Mouse (Mus musculus) hindbrain, embryonic 16.5 days (tissue): Measurements from ENCODE around the gene Nt5m. TPM values are rescaled to one million over a fixed set of nuclear protein-coding genes. Genes with fewer than 3 reads are reported as not detected.

Experiments used
- ATAC-seq: fragments of 200-750 bp; cut with Nextera tagmentation; 2 replicates; pipeline ENCODE4 v1.8.0; 2017; ENCODE audit warnings: moderate TSS enrichment, moderate library complexity
- H3K27ac ChIP-seq: fragments of 300-500 bp; sonication (generic); 2 replicates; pipeline ENCODE4 v1.5.1; 2014; ENCODE audit warnings: low read depth, mild to moderate bottlenecking, control low read depth, low read length, moderate library complexity
- H3K27me3 ChIP-seq: fragments of 300-500 bp; sonication (generic); replicated peaks from 2 replicates; pipeline ENCODE4 v1.6.1; 2014; ENCODE audit warnings: low read length; ENCODE audit not compliant: control insufficient read depth, insufficient read depth
- H3K36me3 ChIP-seq: fragments of 300-500 bp; sonication (generic); 2 replicates; pipeline ENCODE4 v1.6.1; 2014; ENCODE audit warnings: mild to moderate bottlenecking, low read length, moderate library complexity, mixed read lengths; ENCODE audit not compliant: control insufficient read depth, insufficient read depth
- H3K4me1 ChIP-seq: fragments of 300-500 bp; sonication (generic); 2 replicates; pipeline ENCODE4 v1.6.1; 2014; ENCODE audit warnings: low read depth, low read length; ENCODE audit not compliant: control insufficient read depth, insufficient read depth
- H3K4me2 ChIP-seq: fragments of 300-500 bp; sonication (generic); 2 replicates; pipeline ENCODE4 v1.6.1; 2014; ENCODE audit warnings: mild to moderate bottlenecking, low read length, control low read depth, moderate library complexity
- H3K4me3 ChIP-seq: fragments of 300-500 bp; sonication (generic); 2 replicates; pipeline ENCODE4 v1.5.1; 2014; ENCODE audit warnings: mild to moderate bottlenecking, low read length, control low read depth, moderate library complexity
- H3K9ac ChIP-seq: fragments of 300-500 bp; sonication (generic); 2 replicates; pipeline ENCODE4 v1.6.1; 2014; ENCODE audit warnings: low read depth, mild to moderate bottlenecking, control low read depth, low read length, moderate library complexity
- H3K9me3 ChIP-seq: fragments of 300-500 bp; sonication (generic); 2 replicates; pipeline ENCODE4 v1.6.1; 2014; ENCODE audit warnings: mild to moderate bottlenecking, low read length, moderate library complexity; ENCODE audit not compliant: control insufficient read depth
- WGBS: fragments of 180-500 bp; shearing (Covaris S2); extraction: QIAGEN DNeasy Blood & Tissue Kit; methylation state at CpG from one replicate; pipeline ENCODE4 v1.1.7; 2014; 5-methylcytosine and 5-hydroxymethylcytosine counted together
- polyA plus RNA-seq: library from polyadenylated mRNA; unstranded; fragments of >200 nt; fragmentation: Nextera tagmentation; extraction: Ambion mirVana; gene quantifications from 2 replicates; pipeline ENCODE4 v1.2.1, GENCODE M21; 2015

Nt5m gene
- polyA plus RNA-seq, 1 experiment from 2014 or later: 85.4 TPM

DNA sequence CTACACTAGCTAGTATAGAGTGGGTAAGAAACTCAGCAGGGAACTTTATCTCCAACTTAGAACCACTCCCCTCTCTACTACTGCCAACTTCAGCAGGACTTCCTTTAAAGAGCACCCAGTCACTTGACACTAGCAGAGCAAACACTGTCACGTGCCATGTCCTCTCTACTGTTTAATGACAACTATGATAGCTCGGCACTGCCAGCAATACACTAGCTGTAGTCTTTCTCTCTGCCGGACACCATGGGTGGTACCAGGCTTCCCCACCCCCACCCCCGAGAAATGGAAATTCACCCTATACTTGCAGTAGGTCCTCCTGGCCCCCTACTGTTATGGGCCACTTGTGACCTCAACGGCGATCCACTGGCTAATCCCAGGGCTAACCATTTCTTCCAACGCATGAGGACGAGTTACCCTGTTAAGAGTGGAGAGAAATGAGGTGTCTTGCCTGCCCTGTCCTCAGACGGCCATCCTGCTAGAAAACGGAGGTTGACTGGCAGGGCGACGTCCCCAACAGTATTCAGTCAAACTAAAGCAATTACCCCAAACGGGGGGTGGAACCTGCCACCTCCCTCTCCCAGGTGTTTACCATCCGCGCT lies 30.1 kb upstream of the Nt5m start:
- ATAC-seq: peak; percentile 28
- Histone ChIP-seq H3K27ac (peak overlapping the region; percentile 98), H3K4me3 (peak overlapping the region; percentile 79), H3K27me3 (no peaks in the 10 kb centered on the region), H3K4me2 (peak overlapping the region; percentile 82), H3K9me3 (no peaks in the 10 kb centered on the region), H3K4me1 (peaks cover 10% of the 10 kb centered on the region), H3K36me3 (peaks cover 16% of the 10 kb centered on the region), H3K9ac (peak overlapping the region; percentile 90)
- WGBS: under 1% methylated on average over 15 of the region's 15 CpGs

DNA sequence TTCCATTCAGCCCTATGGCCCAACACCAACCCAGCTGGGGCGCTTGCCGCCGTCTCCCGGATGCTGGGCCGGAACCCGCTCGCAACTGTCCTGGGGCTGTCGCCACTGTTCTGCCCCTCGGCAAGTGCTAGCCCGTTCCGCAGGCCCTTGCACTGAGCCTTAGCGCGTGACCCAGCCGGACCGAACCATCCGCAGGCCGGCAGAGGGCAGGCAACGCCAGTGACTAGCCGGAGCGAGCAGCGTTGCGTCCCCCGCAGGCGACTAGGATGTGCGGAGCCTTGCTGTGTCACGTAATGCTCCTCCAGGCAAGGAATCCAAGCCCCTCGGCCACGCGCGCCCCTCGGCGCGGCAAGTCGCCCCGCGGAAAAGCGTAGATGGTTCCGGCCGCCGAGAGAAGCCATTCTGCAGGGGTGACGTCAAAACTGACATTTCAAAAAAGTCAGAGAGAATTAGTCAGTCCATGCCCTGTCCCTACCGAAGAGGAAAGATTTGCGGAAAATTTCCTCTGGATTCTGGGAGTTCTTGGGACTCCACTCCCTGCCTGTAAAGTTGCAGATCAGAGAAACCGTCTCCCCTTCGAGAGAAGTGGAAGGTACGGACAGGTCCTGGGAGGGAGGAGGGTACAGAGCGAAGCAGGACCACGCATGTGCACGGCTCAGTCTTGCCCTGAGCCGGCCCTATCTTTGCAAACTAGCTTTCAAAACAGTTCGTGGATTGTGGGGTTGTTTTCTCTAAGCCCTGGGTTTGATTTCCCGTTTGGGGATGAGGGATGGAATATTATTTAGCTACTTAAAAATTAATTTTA lies 29.4 kb upstream of the Nt5m start, which contains the start of gene Flcn:
Gene Flcn, minus strand, starts transcription at position 347 of the 805 bp plus-strand sequence.
- no peaks in the 10 kb centered on the region for H3K27me3 ChIP-seq
- H3K4me1 ChIP-seq: peaks cover 10% of the 10 kb centered on the region
- under 1% methylated on average over 52 of the region's 52 CpGs for WGBS
- no peaks in the 10 kb centered on the region for H3K9me3 ChIP-seq
- peak within 1 kb of the TSS; percentile 82 for H3K4me2 ChIP-seq
- H3K36me3 ChIP-seq: peaks cover 9% of the 10 kb centered on the region
- H3K9ac ChIP-seq: peak within 1 kb of the TSS; percentile 90
- peak within 1 kb of the TSS; percentile 98 for H3K27ac ChIP-seq
- peak within 1 kb of the TSS; percentile 79 for H3K4me3 ChIP-seq
- ATAC-seq: peak; percentile 96

DNA sequence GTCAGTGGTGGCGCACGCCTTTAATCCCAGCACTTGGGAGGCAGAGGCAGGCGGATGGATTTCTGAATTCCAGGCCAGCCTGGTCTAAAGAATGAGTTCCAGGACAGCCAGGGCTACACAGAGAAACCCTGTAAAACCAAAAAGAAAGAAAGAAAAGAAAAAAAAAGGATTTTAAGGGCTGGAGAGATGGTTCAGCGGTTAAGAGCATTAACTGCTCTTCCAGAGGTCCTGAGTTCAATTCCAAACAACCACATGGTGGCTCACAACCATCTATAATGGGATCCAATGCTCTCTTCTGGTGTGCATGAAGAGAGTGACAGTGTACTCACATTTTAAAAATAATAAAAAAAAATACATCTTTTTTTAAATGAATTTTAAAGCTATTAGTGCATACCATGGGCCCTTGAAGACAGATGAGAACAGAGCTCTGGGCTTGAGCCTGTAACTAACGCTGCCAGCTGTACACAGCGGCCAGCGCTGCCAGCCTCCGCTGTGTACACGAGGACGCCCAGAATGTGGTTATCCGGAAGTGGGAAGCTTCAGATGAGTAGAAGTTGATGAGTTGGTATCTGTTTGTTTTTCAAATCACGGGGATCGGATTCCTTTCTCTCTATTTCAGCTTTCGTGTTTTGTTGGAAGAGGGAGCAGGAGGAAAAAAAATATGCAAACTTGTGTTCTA lies 28.6 kb upstream of the Nt5m start:
- 69% methylated on average over 14 of the region's 14 CpGs for WGBS
- ATAC-seq: peak; percentile 14; the same call in 1 of the 2 replicates
- Histone ChIP-seq H3K4me2 (peak overlapping the region; percentile 82), H3K9ac (peak overlapping the region; percentile 90), H3K4me3 (peak overlapping the region; percentile 79), H3K27me3 (no peaks in the 10 kb centered on the region), H3K27ac (peak overlapping the region; percentile 98), H3K9me3 (no peaks in the 10 kb centered on the region), H3K36me3 (peaks cover 9% of the 10 kb centered on the region), H3K4me1 (peaks cover 10% of the 10 kb centered on the region)

DNA sequence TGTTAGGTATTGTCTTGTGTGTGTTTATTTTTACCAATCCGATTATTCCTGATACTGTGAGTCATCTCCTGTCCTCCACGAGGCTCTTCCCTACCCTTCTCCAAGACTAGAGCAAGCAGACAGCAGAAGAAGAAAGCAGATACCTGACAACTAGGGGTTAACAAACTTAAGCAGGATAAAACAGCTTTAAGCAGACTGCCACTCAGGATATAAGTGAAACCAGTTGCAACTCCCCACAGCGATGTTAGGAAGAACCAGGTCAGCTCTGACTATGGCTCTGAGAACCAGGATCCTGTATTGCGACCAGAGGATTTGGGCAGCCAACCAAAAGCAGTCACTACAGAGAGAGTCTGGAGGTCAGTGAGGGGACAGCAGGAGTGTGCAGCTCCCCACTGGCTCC lies 28.0 kb upstream of the Nt5m start:
- H3K27me3 ChIP-seq: no peaks in the 10 kb centered on the region
- H3K27ac ChIP-seq: no peak overlapping the region
- 85% methylated on average over 4 of the region's 4 CpGs for WGBS
- peaks cover 11% of the 10 kb centered on the region for H3K36me3 ChIP-seq
- H3K4me1 ChIP-seq: peaks cover 10% of the 10 kb centered on the region
- H3K9me3 ChIP-seq: no peaks in the 10 kb centered on the region
- no peak overlapping the region for H3K4me3 ChIP-seq
- no peak overlapping the region for H3K9ac ChIP-seq
- H3K4me2 ChIP-seq: no peak overlapping the region
- no peak for ATAC-seq

DNA sequence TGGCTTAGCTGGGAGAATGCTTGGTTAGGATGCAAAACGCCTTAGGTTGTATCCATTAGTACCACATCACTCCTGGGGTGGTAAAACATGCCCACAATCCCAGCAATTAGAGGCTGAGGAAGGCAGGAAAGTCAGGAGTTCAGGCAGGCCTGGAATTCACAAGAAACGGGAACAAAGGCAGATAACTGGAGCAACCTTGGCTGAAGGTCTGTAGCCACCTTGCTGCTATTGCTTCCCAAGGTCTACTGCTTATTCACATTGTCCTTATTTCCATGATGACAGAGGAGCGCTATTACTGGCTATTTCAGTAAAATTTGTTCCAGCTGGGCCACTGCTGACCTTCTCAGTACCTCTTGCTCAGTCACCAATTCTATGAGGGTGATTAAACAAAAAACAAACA lies 26.0 kb upstream of the Nt5m start:
- Histone ChIP-seq H3K4me2 (no peak overlapping the region), H3K4me3 (no peak overlapping the region), H3K36me3 (peaks cover 21% of the 10 kb centered on the region; the same call in 1 of the 2 replicates), H3K27me3 (no peaks in the 10 kb centered on the region), H3K9me3 (no peaks in the 10 kb centered on the region), H3K4me1 (peaks cover 9% of the 10 kb centered on the region), H3K27ac (no peak overlapping the region), H3K9ac (no peak overlapping the region)
- ATAC-seq: no peak
- WGBS: 79% methylated on average over 3 of the region's 3 CpGs

DNA sequence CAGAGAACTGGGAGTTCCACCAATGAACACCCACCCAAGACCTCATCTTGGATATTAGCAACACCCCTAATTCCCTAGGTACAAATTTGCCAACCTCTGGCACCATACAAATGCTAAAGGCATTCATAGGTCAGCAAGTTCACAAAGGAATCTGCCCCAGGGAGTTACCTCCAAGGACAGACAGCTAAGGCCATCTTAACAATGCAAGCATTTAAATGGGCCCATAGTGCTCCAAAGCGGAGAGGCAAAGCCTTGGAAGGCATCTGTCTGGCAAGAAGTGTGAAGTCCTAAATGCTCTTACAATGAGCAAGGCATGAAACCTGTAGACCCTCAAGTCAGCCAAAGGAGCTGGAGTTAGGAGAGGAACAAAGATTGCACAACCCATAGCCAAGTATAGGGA lies 24.9 kb upstream of the Nt5m start:
- ATAC-seq: no peak
- H3K4me1 ChIP-seq: no peaks in the 10 kb centered on the region
- no peak overlapping the region for H3K4me2 ChIP-seq
- no peaks in the 10 kb centered on the region for H3K27me3 ChIP-seq
- H3K27ac ChIP-seq: no peak overlapping the region
- peaks cover 32% of the 10 kb centered on the region for H3K36me3 ChIP-seq
- H3K4me3 ChIP-seq: no peak overlapping the region
- H3K9ac ChIP-seq: no peak overlapping the region
- no peaks in the 10 kb centered on the region for H3K9me3 ChIP-seq
- WGBS: 80% methylated on average over 1 of the region's 1 CpGs

DNA sequence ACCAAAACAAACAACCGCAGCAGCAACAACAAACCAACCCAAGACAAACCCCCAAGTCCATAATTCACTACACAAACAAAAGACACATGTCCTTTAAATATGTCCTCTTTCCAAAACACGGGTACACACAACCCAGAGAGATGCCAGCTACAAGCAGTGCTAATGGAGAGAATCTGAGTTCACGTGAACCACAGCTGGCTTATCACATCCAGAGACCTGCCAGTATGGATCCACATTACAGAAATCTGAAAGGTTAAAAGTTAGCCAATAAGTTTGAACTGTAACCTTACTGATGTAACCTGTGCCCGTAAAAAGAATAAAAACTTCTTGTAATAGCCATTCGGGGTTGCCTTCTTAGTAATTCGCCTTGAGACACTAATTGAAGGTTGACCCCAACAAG lies 24.3 kb upstream of the Nt5m start:
- ATAC-seq: no peak
- peaks cover 37% of the 10 kb centered on the region for H3K36me3 ChIP-seq
- H3K27ac ChIP-seq: no peak overlapping the region
- no peaks in the 10 kb centered on the region for H3K27me3 ChIP-seq
- no peaks in the 10 kb centered on the region for H3K9me3 ChIP-seq
- no peak overlapping the region for H3K9ac ChIP-seq
- no peak overlapping the region for H3K4me3 ChIP-seq
- 88% methylated on average over 6 of the region's 6 CpGs for WGBS
- no peak overlapping the region for H3K4me2 ChIP-seq
- H3K4me1 ChIP-seq: no peaks in the 10 kb centered on the region

DNA sequence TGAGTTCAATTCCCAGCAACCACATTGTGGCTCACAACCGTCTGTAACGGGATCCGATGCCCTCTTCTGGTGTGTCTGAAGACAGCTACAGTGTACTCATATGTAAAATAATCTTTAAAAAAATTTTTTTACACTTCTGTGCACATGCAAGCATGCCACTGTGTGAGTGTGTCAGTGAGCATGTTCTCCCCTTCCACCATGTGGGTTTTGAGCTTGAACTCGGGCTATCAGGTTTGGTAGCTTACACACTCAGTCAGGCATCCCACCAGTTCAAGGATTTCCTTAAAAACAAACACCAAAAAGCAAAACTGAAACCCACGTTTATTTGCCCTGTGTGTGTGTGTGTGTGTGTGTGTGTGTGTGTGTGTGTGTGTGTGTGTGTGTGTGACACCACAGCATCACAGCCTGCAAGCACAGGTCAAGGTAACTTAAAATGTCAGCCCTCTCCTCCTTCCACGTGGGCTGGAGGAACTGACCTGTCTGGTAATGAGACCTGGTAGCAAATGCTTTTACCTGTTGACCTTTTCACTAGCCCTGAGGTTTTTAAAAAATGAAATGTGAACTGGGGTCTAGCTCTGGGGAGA lies 23.7 kb upstream of the Nt5m start:
- ATAC-seq: no peak
- H3K4me3 ChIP-seq: no peak overlapping the region
- WGBS: 88% methylated on average over 6 of the region's 6 CpGs
- H3K4me2 ChIP-seq: no peak overlapping the region
- H3K9ac ChIP-seq: no peak overlapping the region
- no peaks in the 10 kb centered on the region for H3K9me3 ChIP-seq
- H3K27ac ChIP-seq: no peak overlapping the region
- H3K27me3 ChIP-seq: no peaks in the 10 kb centered on the region
- peaks cover 43% of the 10 kb centered on the region for H3K36me3 ChIP-seq
- H3K4me1 ChIP-seq: no peaks in the 10 kb centered on the region

DNA sequence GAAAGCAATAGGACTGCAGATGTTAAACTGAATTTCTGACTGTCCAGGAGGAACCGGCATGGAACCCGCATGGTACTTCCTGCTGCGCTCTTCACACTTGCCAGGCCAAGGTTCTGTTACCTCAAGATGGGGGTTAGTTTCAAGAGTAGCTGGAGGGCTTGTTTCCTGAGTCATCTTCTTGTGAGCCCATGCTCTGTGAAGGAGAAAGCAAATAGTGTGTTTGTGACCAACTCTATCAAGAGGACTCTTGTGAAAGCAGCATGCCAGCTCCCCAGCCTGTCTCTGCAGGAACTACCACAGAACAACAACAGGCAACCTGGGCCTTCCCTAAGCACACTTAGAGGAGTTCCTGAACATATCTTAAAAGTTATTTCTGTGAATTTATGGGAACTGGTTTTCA lies 21.3 kb upstream of the Nt5m start:
- no peak overlapping the region for H3K4me2 ChIP-seq
- no peaks in the 10 kb centered on the region for H3K9me3 ChIP-seq
- H3K9ac ChIP-seq: no peak overlapping the region
- no peaks in the 10 kb centered on the region for H3K4me1 ChIP-seq
- H3K27me3 ChIP-seq: no peaks in the 10 kb centered on the region
- peaks cover 55% of the 10 kb centered on the region for H3K36me3 ChIP-seq
- ATAC-seq: no peak
- WGBS: 100% methylated on average over 3 of the region's 3 CpGs
- no peak overlapping the region for H3K4me3 ChIP-seq
- no peak overlapping the region for H3K27ac ChIP-seq
